Mouse (Mus musculus) kidney, postnatal 0 days (tissue): ENCODE measurements around the gene Kndc1. TPM values are rescaled to one million over a fixed set of nuclear protein-coding genes. Genes with fewer than 3 reads are reported as not detected.

Experiments
- ATAC-seq: fragments of 200-750 bp; cut with Nextera tagmentation; replicated peaks from 2 replicates; pipeline ENCODE4 v1.8.0; 2017; ENCODE audit warnings: low read depth, moderate number of reproducible peaks, moderate TSS enrichment, moderate library complexity; ENCODE audit not compliant: low FRiP score
- DNase-seq: peaks from one replicate; pipeline ENCODE4 v3.0.0-alpha.2; 2016; ENCODE audit warnings: low spot score
- H3K27ac ChIP-seq: fragments of 300-500 bp; sonication (generic); 2 replicates; pipeline ENCODE4 v1.5.1; 2014; ENCODE audit warnings: mild to moderate bottlenecking
- H3K27me3 ChIP-seq: fragments of 300-500 bp; sonication (generic); 2 replicates; pipeline ENCODE4 v1.6.1; 2014; ENCODE audit warnings: low read length, mixed read lengths; ENCODE audit not compliant: insufficient read depth
- H3K36me3 ChIP-seq: fragments of 300-500 bp; sonication (generic); 2 replicates; pipeline ENCODE4 v1.6.1; 2014; ENCODE audit warnings: low read length, mixed read lengths; ENCODE audit not compliant: insufficient read depth
- H3K4me1 ChIP-seq: fragments of 300-500 bp; sonication (generic); replicated peaks from 2 replicates; pipeline ENCODE4 v1.6.1; 2014; ENCODE audit warnings: antibody characterized with exemption, low read length, mixed read lengths; ENCODE audit not compliant: insufficient read depth
- H3K4me2 ChIP-seq: fragments of 300-500 bp; sonication (generic); 2 replicates; pipeline ENCODE4 v1.6.1; 2014; ENCODE audit warnings: mild to moderate bottlenecking, low read length, moderate library complexity, mixed read lengths
- H3K4me3 ChIP-seq: fragments of 300-500 bp; sonication (generic); replicated peaks from 2 replicates; pipeline ENCODE4 v1.5.1; 2014; ENCODE audit warnings: low read depth, low read length
- H3K9ac ChIP-seq: fragments of 300-500 bp; sonication (generic); 2 replicates; pipeline ENCODE4 v1.6.1; 2014; ENCODE audit warnings: low read depth, low read length
- H3K9me3 ChIP-seq: fragments of 300-500 bp; sonication (generic); replicated peaks from 2 replicates; pipeline ENCODE4 v1.6.1; 2016; ENCODE audit warnings: low read length, inconsistent platforms, mixed read lengths
- CTCF ChIP-seq: IDR thresholded peaks from 2 replicates; pipeline ENCODE4 v1.5.1; 2016; ENCODE audit warnings: antibody characterized with exemption, low read depth, mild to moderate bottlenecking, moderate library complexity
- WGBS: fragments of 180-500 bp; shearing (Covaris S2); extraction: QIAGEN DNeasy Blood & Tissue Kit; methylation state at CpG from one replicate; pipeline ENCODE4 v1.1.7; 2014; 5-methylcytosine and 5-hydroxymethylcytosine counted together
- polyA plus RNA-seq: library from polyadenylated mRNA; unstranded; fragments of >200 nt; fragmentation: Nextera tagmentation; extraction: Ambion mirVana; gene quantifications from 2 replicates; pipeline ENCODE4 v1.2.1, GENCODE M21; 2015

Gene Kndc1
- polyA plus RNA-seq, 1 experiment from 2014 or later = 0.09 TPM

GRCm38 (mm10) chr7:139951991-139952633 is 57.6 kb downstream of the Kndc1 start:
- Histone ChIP-seq H3K27me3 (0 out of 2 replicates have a peak, but pooled peaks cover under 1% of the 10 kb centered on the region), H3K9me3 (no peaks in the 10 kb centered on the region), H3K9ac (no peak overlapping the region), H3K4me2 (no peak overlapping the region), H3K36me3 (no peaks in the 10 kb centered on the region), H3K4me3 (no peak overlapping the region), H3K4me1 (no peaks in the 10 kb centered on the region), H3K27ac (no peak overlapping the region)
- DNase-seq (no peak), ATAC-seq (no peak)
- no peak for TF ChIP-seq CTCF
- WGBS = 71% methylated on average over 6 of the region's 6 CpGs

DNA sequence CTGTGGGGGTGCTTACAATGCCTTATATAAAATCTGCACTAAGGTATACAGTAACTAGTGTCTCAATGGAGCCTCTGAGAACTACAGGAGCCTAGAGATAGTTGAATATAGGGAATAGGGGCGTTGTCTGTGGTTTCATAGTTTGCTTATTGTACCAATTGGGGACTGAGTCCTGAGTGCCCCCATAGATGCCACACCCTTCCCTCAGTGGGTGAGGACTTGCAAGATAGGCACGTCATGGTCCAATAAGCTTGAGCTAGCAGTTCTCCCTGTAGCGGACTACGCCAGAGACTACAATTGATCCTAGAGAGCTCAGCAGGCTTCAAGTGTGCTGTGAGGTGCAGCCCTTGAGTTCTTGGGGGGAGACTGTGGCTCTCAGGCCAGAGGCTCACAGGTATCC is 61.0 kb downstream of the Kndc1 start:
- H3K9ac ChIP-seq = no peak overlapping the region
- no peaks in the 10 kb centered on the region for H3K36me3 ChIP-seq
- H3K9me3 ChIP-seq = no peaks in the 10 kb centered on the region
- H3K4me1 ChIP-seq = no peaks in the 10 kb centered on the region
- no peak overlapping the region for H3K4me2 ChIP-seq
- no peaks in the 10 kb centered on the region for H3K27me3 ChIP-seq
- DNase-seq (no peak), ATAC-seq (no peak)
- TF ChIP-seq CTCF = no peak
- H3K4me3 ChIP-seq = no peak overlapping the region
- no peak overlapping the region for H3K27ac ChIP-seq
- WGBS = 68% methylated on average over 4 of the region's 4 CpGs

- H3K9ac ChIP-seq = no peak overlapping the region
- no peak overlapping the region for H3K4me3 ChIP-seq
- no peaks in the 10 kb centered on the region for H3K9me3 ChIP-seq
- H3K27me3 ChIP-seq = no peaks in the 10 kb centered on the region
- no peak for TF ChIP-seq CTCF
- H3K36me3 ChIP-seq = no peaks in the 10 kb centered on the region
- H3K4me2 ChIP-seq = no peak overlapping the region
- no peak overlapping the region for H3K27ac ChIP-seq
- no peaks in the 10 kb centered on the region for H3K4me1 ChIP-seq
- no peak for ATAC-seq
- WGBS = 79% methylated on average over 3 of the region's 3 CpGs
- DNase-seq = no peak
Observed at GRCm38 (mm10) chr7:139956658-139957057, 62.2 kb downstream of the Kndc1 start.

GRCm38 (mm10) chr7:139957437-139957836 is 62.9 kb downstream of the Kndc1 start:
- Histone ChIP-seq H3K4me2 (no peak overlapping the region), H3K4me3 (no peak overlapping the region), H3K9me3 (no peaks in the 10 kb centered on the region), H3K9ac (no peak overlapping the region), H3K36me3 (no peaks in the 10 kb centered on the region), H3K27me3 (no peaks in the 10 kb centered on the region), H3K4me1 (no peaks in the 10 kb centered on the region), H3K27ac (no peak overlapping the region)
- ATAC-seq = no peak
- 46% methylated on average over 11 of the region's 11 CpGs for WGBS
- peak; percentile 32 for DNase-seq
- no peak for TF ChIP-seq CTCF

DNA sequence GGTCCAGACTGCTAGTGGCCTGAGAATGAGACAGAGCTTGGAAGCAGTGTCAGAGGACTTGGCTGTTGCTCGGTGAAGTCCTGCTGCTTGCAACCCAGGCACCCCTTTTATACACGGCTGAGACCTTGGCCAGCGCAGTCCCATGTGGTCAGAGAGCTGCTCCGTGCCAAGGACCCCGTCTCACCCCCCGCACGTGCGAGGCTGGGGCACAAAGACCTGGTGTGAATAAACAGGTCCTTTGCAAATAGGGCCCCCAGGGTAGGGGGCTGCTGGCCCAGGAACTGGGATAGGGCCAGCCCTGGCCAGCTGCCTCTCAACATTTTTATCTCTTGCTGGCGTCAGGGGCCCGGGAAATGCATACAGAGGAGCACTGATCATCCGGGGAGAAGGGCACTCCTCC is 63.5 kb downstream of the Kndc1 start:
- Histone ChIP-seq H3K4me1 (no peaks in the 10 kb centered on the region), H3K27me3 (no peaks in the 10 kb centered on the region), H3K4me2 (no peak overlapping the region), H3K27ac (no peak overlapping the region), H3K36me3 (no peaks in the 10 kb centered on the region), H3K9me3 (no peaks in the 10 kb centered on the region), H3K4me3 (no peak overlapping the region), H3K9ac (no peak overlapping the region)
- 39% methylated on average over 11 of the region's 11 CpGs for WGBS
- DNase-seq = no peak
- no peak; the same call in 1 of the 2 replicates for ATAC-seq
- TF ChIP-seq CTCF = no peak

GRCm38 (mm10) chr7:139961141-139961540 is 66.6 kb downstream of the Kndc1 start:
- Histone ChIP-seq H3K4me2 (no peak overlapping the region), H3K36me3 (no peaks in the 10 kb centered on the region), H3K27ac (no peak overlapping the region), H3K9ac (no peak overlapping the region), H3K9me3 (no peaks in the 10 kb centered on the region), H3K27me3 (no peaks in the 10 kb centered on the region), H3K4me3 (no peak overlapping the region), H3K4me1 (no peaks in the 10 kb centered on the region)
- TF ChIP-seq CTCF = no peak
- DNase-seq (no peak), ATAC-seq (no peak)
- 87% methylated on average over 10 of the region's 10 CpGs for WGBS

GRCm38 (mm10) chr7:139963814-139964213 is 69.3 kb downstream of the Kndc1 start:
- H3K27ac ChIP-seq = no peak overlapping the region
- ATAC-seq = no peak
- no peak overlapping the region for H3K4me3 ChIP-seq
- DNase-seq = no peak
- no peak for TF ChIP-seq CTCF
- H3K36me3 ChIP-seq = no peaks in the 10 kb centered on the region
- no peaks in the 10 kb centered on the region for H3K9me3 ChIP-seq
- no peak overlapping the region for H3K4me2 ChIP-seq
- no peak overlapping the region for H3K9ac ChIP-seq
- no peaks in the 10 kb centered on the region for H3K27me3 ChIP-seq
- H3K4me1 ChIP-seq = no peaks in the 10 kb centered on the region
- 62% methylated on average over 4 of the region's 4 CpGs for WGBS
